Mouse (Mus musculus): ENCODE measurements at regions not wholly inside any gene's neighbourhood (a gene's known extent, or its start where the extent isn't known, plus 50 kb on each side); places are given as distances from the start of the nearest gene placed in this dataset.

DNA sequence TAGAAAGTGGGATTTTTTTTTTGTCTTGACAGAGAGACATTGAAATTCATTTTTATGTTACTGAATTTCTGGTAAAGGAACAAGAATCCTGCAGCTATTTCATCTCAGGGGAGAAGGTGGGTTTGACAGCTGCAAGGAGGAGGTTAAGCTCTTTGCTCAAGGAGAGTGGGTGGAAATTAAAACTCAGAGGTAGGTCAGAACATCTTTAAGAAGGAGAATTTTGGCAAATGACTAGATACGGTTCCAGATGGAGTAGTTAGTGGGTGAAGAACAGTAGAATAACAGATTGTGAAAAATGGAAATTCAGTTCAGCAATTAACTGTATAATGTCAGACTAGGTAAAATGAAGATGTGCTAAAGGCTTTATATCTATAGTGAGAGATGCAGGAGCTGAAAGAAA, 98.0 kb upstream of the Meox2 start:
- no peak for TF ChIP-seq POLR2A (IDR thresholded peaks at IDR 0.05; ENCODE audit: borderline replicate concordance, extremely low read depth, insufficient read depth, insufficient read length, poor library complexity, severe bottlenecking)
- no peak for TF ChIP-seq CTCF (IDR thresholded peaks at IDR 0.05; ENCODE audit: borderline replicate concordance, extremely low read depth, insufficient read depth, insufficient read length)

Measured in brain, embryonic 14.5 days (tissue).